Mouse (Mus musculus): ENCODE results near the gene Asl. TPM values are rescaled to one million over a fixed set of nuclear protein-coding genes. Genes with fewer than 3 reads are reported as not detected.

Gene Asl
- total RNA-seq, 1 experiment from 2014 or later = 7.6 TPM

- ATAC-seq (ENCODE audit: extremely low read depth, insufficient number of reproducible peaks, low FRiP score, poor library complexity, severe bottlenecking) = no peak
Measured at GRCm38 (mm10) chr5:129974354-129974753, 54.7 kb downstream of the Asl start.

DNA sequence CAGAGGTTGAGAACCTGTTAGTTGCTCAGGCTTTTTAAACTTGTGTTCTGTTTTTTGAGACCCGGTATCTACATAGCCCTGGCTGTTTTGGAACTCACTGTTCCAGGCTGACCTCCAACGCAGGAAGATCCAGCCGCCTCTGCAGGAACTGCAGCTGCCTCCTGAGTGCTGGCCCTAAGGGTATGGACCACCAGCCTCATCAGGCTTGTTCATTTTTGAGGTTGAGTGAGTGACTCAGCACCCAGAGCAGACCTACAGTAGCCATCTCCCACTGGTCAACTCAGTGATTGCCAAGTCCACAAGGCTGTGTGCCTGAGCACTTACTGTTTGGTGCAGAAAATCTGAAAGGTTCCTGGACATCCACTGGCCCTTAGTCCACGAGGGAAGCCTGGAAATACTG, 57.6 kb downstream of the Asl start:
- no peak for ATAC-seq (ENCODE audit: extremely low read depth, insufficient number of reproducible peaks, low FRiP score, poor library complexity, severe bottlenecking)

- ATAC-seq (ENCODE audit: extremely low read depth, insufficient number of reproducible peaks, low FRiP score, poor library complexity, severe bottlenecking) = no peak
Measured at GRCm38 (mm10) chr5:129968417-129968816, 60.6 kb downstream of the Asl start.

GRCm38 (mm10) chr5:129966448-129966847, 62.6 kb downstream of the Asl start:
- ATAC-seq (ENCODE audit: extremely low read depth, insufficient number of reproducible peaks, low FRiP score, poor library complexity, severe bottlenecking) = no peak

DNA sequence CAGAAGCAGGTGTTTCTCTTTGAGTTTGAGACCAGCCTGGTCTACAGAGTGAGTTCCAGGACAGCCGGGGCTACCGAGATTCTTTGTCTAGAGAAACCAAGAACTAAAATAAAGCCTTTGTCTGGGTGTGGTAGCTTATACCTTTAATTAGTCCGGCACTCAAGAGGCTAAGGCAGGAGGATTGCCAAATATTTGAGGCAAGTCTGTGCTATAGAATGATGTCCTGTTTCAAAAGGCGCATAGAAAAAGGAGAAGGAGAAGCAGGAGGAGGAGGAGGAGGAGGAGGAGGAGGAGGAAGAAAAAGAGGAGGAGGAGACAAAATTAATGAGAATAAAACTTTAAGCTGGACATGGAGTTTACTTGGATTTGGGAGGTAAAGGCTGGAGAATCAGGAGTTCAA, 65.8 kb downstream of the Asl start:
- ATAC-seq (ENCODE audit: extremely low read depth, insufficient number of reproducible peaks, low FRiP score, poor library complexity, severe bottlenecking) = no peak

Other genes with a start within 250 kb of the Asl start
- gene Psph, start 241.8 kb downstream of the Asl start, total RNA-seq (2017) = 8.3 and 11.2 TPM in 2 replicates
- 6.4 and 8.6 TPM in 2 replicates for gene Sumf2, start 182.3 kb downstream of the Asl start, total RNA-seq (2017)
- gene Chchd2, start 141.8 kb downstream of the Asl start, total RNA-seq (2017) = 116 and 119 TPM in 2 replicates
- 1.4 and 1.7 TPM in 2 replicates for gene Zbed5, start 133.5 kb downstream of the Asl start, total RNA-seq (2017)
- 0.93 TPM in 1 of 2 replicates, not detected in the other for gene Phkg1, start 130.7 kb downstream of the Asl start, total RNA-seq (2017)
- gene Nupr1l, start 120.7 kb downstream of the Asl start, total RNA-seq (2017) = 10.5 and 13.3 TPM in 2 replicates
- gene Vkorc1l1, start 87.3 kb downstream of the Asl start, total RNA-seq (2017) = 11.9 and 14.3 TPM in 2 replicates
- 32.0 and 33.5 TPM in 2 replicates for gene Gusb, start 26.2 kb downstream of the Asl start, total RNA-seq (2017)
- gene Crcp, start within 50 bp of the Asl start, total RNA-seq (2017) = 24.9 and 40.4 TPM in 2 replicates
- 19.8 and 23.3 TPM in 2 replicates for gene Tpst1, start 44.1 kb upstream of the Asl start, total RNA-seq (2017)
- 3.0 and 5.3 TPM in 2 replicates for gene Kctd7, start 115.6 kb upstream of the Asl start, total RNA-seq (2017)
- gene Rabgef1, start 142.6 kb upstream of the Asl start, total RNA-seq (2017) = 52.1 and 58.2 TPM in 2 replicates
- 32.9 and 34.9 TPM in 2 replicates for gene Tmem248, start 187.8 kb upstream of the Asl start, total RNA-seq (2017)
- gene Sbds, start 226.3 kb upstream of the Asl start, total RNA-seq (2017) = 114 and 118 TPM in 2 replicates
- gene Tyw1, start 226.4 kb upstream of the Asl start, total RNA-seq (2017) = 21.2 and 23.5 TPM in 2 replicates